Mouse (Mus musculus) lung, postnatal 4 days (tissue): ENCODE measurements around the gene Sowahb.
A peak's percentile ranks its signal among the peaks of the same experiment; 100 is the strongest.

Source experiments
- DNase-seq, 2 experiments: peaks; one replicate each; pipeline ENCODE4 v3.0.0; 2021

Gene Sowahb

GRCm38 (mm10) chr5:93000774-93001757 is 43.8 kb downstream of the Sowahb start:
- peak; percentile 68 to 87 for DNase-seq

- no peak for DNase-seq
These were observed 44.8 kb downstream of the Sowahb start for GRCm38 (mm10) chr5:93000060-93000459.

DNA sequence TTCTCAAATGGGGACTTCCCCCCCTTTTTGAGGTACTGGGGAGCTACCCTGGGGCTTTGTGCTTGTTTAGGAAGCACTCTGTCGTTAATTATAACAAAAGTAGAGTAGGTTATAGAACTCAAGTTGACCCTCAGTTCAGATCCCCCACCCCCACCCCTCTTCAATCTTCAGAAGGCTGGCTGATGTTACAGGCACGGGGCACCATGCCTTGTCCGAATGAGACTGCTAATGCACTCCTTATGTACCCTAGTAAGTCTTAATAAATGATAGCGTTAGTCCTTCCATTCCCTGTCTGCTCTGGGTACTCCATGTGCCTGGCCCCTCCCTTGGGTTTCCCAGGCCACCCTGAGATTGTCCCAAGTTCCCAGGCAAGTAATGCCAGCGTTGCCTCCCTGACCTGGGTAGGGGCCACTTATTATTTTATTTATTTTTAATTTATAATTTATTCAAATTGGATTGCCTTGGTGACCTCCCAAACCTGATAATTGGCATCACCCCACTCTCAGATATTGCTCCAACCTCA is 46.3 kb downstream of the Sowahb start:
- DNase-seq, result no peak

- peak; percentile 51 to 80 for DNase-seq
These were observed 47.2 kb downstream of the Sowahb start for GRCm38 (mm10) chr5:92997428-92998120.

- DNase-seq, result peak in 1 of 2 experiments; percentile 58
These were observed 50.0 kb downstream of the Sowahb start for GRCm38 (mm10) chr5:92994861-92995260.

DNA sequence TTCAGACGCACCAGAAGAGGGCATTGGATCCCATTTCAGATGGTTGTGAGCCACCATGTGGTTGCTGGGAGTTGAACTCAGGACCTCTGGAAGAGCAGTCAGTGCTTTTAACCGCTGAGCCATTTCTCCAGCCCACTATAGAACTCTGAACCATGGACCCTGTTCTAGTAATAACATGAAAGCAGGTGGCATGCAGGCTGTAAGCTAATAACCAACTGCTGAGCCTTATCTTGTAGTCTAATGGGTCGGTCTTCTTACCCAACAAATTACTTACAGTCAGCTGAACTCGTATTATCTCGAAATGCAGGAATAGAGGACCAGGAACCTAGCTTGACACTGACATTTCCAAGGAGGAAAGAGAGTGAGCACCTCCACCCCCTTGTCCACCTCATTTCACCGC is 50.5 kb downstream of the Sowahb start:
- no peak for DNase-seq

GRCm38 (mm10) chr5:92992106-92992505 is 52.7 kb downstream of the Sowahb start:
- no peak for DNase-seq
